Comparison of ENCODE assay signal across 19 mouse cellular contexts in the genomic region with DNA sequence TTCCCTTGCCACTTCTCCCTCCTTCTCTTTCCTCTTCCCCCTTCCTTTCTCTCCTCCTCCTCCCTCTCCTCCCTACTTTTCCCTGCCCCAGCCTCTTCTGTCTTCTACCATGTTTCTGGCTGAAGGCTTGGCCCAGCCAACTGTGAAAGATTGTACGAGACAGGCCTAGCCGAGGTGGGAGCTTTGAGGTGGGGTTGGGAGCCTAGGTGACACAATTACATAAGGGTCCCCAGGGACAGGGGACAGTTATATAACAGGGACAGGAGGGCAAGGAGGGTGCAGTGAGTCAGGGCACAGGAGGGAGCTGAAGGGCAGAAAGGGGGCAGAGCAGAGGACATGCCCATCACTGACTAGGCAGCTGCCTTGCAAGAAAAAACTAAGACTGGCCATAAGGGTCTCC.
"Had no signal": no experiment of that assay in that cellular context is flagged by ENCODE, and none has a peak within 500 bp of the region (broad histone marks: within the 10 kb centered on the region; RNA-seq: fewer than 3 reads in every experiment).

No protein-coding gene starts in this region.

- ATAC-seq: liver, postnatal 0 days; lung, postnatal 0 days; midbrain, embryonic 13.5 days; midbrain, embryonic 15.5 days had no signal

- DNase-seq: liver, postnatal 0 days; lung, adult 2 months; lung, postnatal 14 days; lung, postnatal 36 days; right cerebral cortex, adult 18-20 months; right cerebral cortex, postnatal 25 days; right cerebral cortex, postnatal 4 days; spleen, adult 18-20 months; thymus, adult 18-20 months; thymus, postnatal 14 days; thymus, postnatal 36 days had no signal

- H3K4me3 ChIP-seq: lung, embryonic 15.5 days; megakaryocyte, embryonic 14.5 days; midbrain, embryonic 13.5 days; midbrain, embryonic 15.5 days; neural tube, embryonic 12.5 days had no signal

- H3K9ac ChIP-seq: liver, postnatal 0 days; lung, embryonic 15.5 days; midbrain, embryonic 13.5 days; midbrain, embryonic 15.5 days; neural tube, embryonic 12.5 days had no signal

- H3K27me3 ChIP-seq: lung, embryonic 15.5 days; midbrain, embryonic 13.5 days; midbrain, embryonic 15.5 days; neural tube, embryonic 12.5 days had no signal

- H3K27ac ChIP-seq: lung, embryonic 15.5 days; macrophage; midbrain, embryonic 13.5 days; midbrain, embryonic 15.5 days; neural tube, embryonic 12.5 days had no signal

- H3K4me2 ChIP-seq: lung, embryonic 15.5 days; midbrain, embryonic 11.5 days; midbrain, embryonic 13.5 days; midbrain, embryonic 15.5 days; neural tube, embryonic 12.5 days had no signal

- H3K36me3 ChIP-seq: lung, embryonic 15.5 days; midbrain, embryonic 13.5 days; midbrain, embryonic 15.5 days; neural tube, embryonic 12.5 days had no signal

- H3K4me1 ChIP-seq: lung, embryonic 15.5 days; midbrain, embryonic 13.5 days; midbrain, embryonic 15.5 days; neural tube, embryonic 12.5 days had no signal

- H3K9me3 ChIP-seq: lung, embryonic 15.5 days; midbrain, embryonic 13.5 days; midbrain, embryonic 15.5 days; neural tube, embryonic 12.5 days had no signal
